In the genomic region with DNA sequence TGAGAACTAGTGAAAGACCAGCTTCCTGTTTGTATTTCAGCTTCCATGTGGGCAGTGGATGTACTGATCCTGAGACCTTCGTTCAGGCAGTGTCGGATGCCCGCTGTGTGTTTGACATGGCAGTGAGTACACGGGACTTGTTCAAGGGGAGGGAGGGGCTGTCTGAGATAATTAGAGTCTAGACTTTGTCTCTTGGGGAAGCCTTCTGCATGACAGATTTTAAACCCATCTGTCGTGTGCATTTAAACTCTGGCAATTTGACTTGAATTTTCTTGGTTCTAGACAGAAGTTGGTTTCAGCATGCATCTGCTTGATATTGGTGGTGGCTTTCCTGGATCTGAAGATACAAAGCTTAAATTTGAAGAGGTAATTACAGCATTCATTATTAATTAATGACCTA, we compare ENCODE assay signal across 23 mouse cellular contexts. TPM values are rescaled to one million over a fixed set of nuclear protein-coding genes. Genes with fewer than 3 reads are reported as not detected.
DNase-seq lines count a peak whose midpoint lies in the region; ATAC-seq and TF ChIP-seq lines count a peak whose summit lies in the region.
"Had no signal": no experiment of that assay in that cellular context is flagged by ENCODE, and none has a peak within 500 bp of the region (broad histone marks: within the 10 kb centered on the region; RNA-seq: fewer than 3 reads in every experiment).

No protein-coding gene starts in this region.

- peaks cover 61% of the 10 kb centered on the region for H3K36me3 ChIP-seq in liver, embryonic 13.5 days
- peaks cover 52% of the 10 kb centered on the region for H3K36me3 ChIP-seq in liver, postnatal 0 days (replicated peaks; ENCODE audit: insufficient read depth, low read length)
- H3K36me3 ChIP-seq in forebrain, postnatal 0 days (ENCODE audit: insufficient read depth): peaks cover 41% of the 10 kb centered on the region

- H3K27ac ChIP-seq in gastrocnemius, adult 2 months: peak overlapping the region; percentile 70
- H3K27ac ChIP-seq in liver, embryonic 13.5 days: peak overlapping the region; percentile 95; the same call in 1 of the 2 replicates
- no peak overlapping the region for H3K27ac ChIP-seq in liver, postnatal 0 days (ENCODE audit: low read depth)
- H3K27ac ChIP-seq in forebrain, postnatal 0 days (ENCODE audit: low read depth, low read length): 0 out of 2 replicates have a peak overlapping the region, but pooled peaks have one; percentile 15
- H3K27ac ChIP-seq: heart, embryonic 13.5 days; kidney, embryonic 15.5 days; left cerebral cortex, adult 2 months; limb, embryonic 12.5 days; neural tube, embryonic 12.5 days had no signal

- TF ChIP-seq CTCF in gastrocnemius, adult 2 months (IDR thresholded peaks at IDR 0.05): no peak
- TF ChIP-seq CTCF in liver, postnatal 0 days (IDR thresholded peaks at IDR 0.05; ENCODE audit: low read depth): no peak
- TF ChIP-seq CTCF in brain, embryonic 14.5 days (IDR thresholded peaks at IDR 0.05; ENCODE audit: borderline replicate concordance, extremely low read depth, insufficient read depth, insufficient read length): no peak
- no peak for TF ChIP-seq CTCF in forebrain, postnatal 0 days (IDR thresholded peaks at IDR 0.05; ENCODE audit: low read depth)

- WGBS in liver, embryonic 13.5 days (ENCODE audit: insufficient replicate concordance): 82% methylated on average over 5 of the region's 5 CpGs
- WGBS in liver, postnatal 0 days (ENCODE audit: insufficient replicate concordance): 80% methylated on average over 5 of the region's 5 CpGs
- WGBS in forebrain, postnatal 0 days: 30% methylated on average over 5 of the region's 5 CpGs

- H3K27me3 ChIP-seq in liver, embryonic 13.5 days: no peaks in the 10 kb centered on the region
- no peaks in the 10 kb centered on the region for H3K27me3 ChIP-seq in liver, postnatal 0 days (ENCODE audit: insufficient read depth, low read length)
- H3K27me3 ChIP-seq in forebrain, postnatal 0 days (ENCODE audit: insufficient read depth, low read length): no peaks in the 10 kb centered on the region
- H3K27me3 ChIP-seq: heart, embryonic 13.5 days; kidney, embryonic 15.5 days; limb, embryonic 12.5 days; neural tube, embryonic 12.5 days; Patski had no signal

- no peak overlapping the region for H3K9ac ChIP-seq in liver, embryonic 13.5 days
- no peak overlapping the region for H3K9ac ChIP-seq in liver, postnatal 0 days (replicated peaks)
- no peak overlapping the region for H3K9ac ChIP-seq in forebrain, postnatal 0 days
- H3K9ac ChIP-seq: heart, embryonic 13.5 days; kidney, embryonic 15.5 days; limb, embryonic 12.5 days; lung, embryonic 14.5 days; neural tube, embryonic 12.5 days had no signal

- ATAC-seq in liver, embryonic 13.5 days (ENCODE audit: low read depth): no peak
- no peak for ATAC-seq in liver, postnatal 0 days
- no peak for ATAC-seq in forebrain, postnatal 0 days
- ATAC-seq: activated CD4-positive, CD25-positive, alpha-beta regulatory T cell, adult 4 months; intestine, embryonic 16.5 days; Patski had no signal

- H3K4me2 ChIP-seq in liver, embryonic 13.5 days: peak overlapping the region; percentile 74
- no peak overlapping the region for H3K4me2 ChIP-seq in liver, postnatal 0 days (ENCODE audit: low read depth, low read length)
- no peak overlapping the region for H3K4me2 ChIP-seq in forebrain, postnatal 0 days (ENCODE audit: low read depth)
- H3K4me2 ChIP-seq: heart, embryonic 13.5 days; kidney, embryonic 15.5 days; limb, embryonic 12.5 days; lung, embryonic 14.5 days; neural tube, embryonic 12.5 days had no signal

- H3K9me3 ChIP-seq in liver, embryonic 13.5 days (replicated peaks): no peaks in the 10 kb centered on the region
- H3K9me3 ChIP-seq in liver, postnatal 0 days (ENCODE audit: low read length): no peaks in the 10 kb centered on the region
- H3K9me3 ChIP-seq in forebrain, postnatal 0 days (ENCODE audit: low read length): no peaks in the 10 kb centered on the region
- H3K9me3 ChIP-seq: heart, embryonic 13.5 days; kidney, embryonic 15.5 days; limb, embryonic 12.5 days; neural tube, embryonic 12.5 days had no signal

- intact Hi-C loops in gastrocnemius, adult 2 months (cut with DNase I): no loop called here
- intact Hi-C loops in heart, postnatal 10 days (cut with DNase I): no loop called here

- H3K4me3 ChIP-seq in gastrocnemius, adult 2 months: no peak overlapping the region
- peak overlapping the region; percentile 22; the same call in 1 of the 2 replicates for H3K4me3 ChIP-seq in liver, embryonic 13.5 days (replicated peaks)
- H3K4me3 ChIP-seq in liver, postnatal 0 days (ENCODE audit: low read depth, low read length): no peak overlapping the region
- H3K4me3 ChIP-seq in forebrain, postnatal 0 days (ENCODE audit: low read depth, low read length): no peak overlapping the region
- H3K4me3 ChIP-seq: heart, embryonic 13.5 days; kidney, embryonic 15.5 days; left cerebral cortex, adult 2 months; limb, embryonic 12.5 days; neural tube, embryonic 12.5 days had no signal

- TF ChIP-seq POLR2A in brain, embryonic 14.5 days (IDR thresholded peaks at IDR 0.05; ENCODE audit: borderline replicate concordance, extremely low read depth, insufficient read depth, insufficient read length, poor library complexity, severe bottlenecking): no peak

- H3K4me1 ChIP-seq in liver, embryonic 13.5 days (replicated peaks): peaks cover 62% of the 10 kb centered on the region
- H3K4me1 ChIP-seq in liver, postnatal 0 days (ENCODE audit: insufficient read depth): peaks cover 14% of the 10 kb centered on the region; the same call in 1 of the 2 replicates
- peaks cover 10% of the 10 kb centered on the region for H3K4me1 ChIP-seq in forebrain, postnatal 0 days (ENCODE audit: insufficient read depth)

- no peak for TF ChIP-seq EP300 in liver, postnatal 0 days (IDR thresholded peaks at IDR 0.05; ENCODE audit: low read depth)

- no peak for DNase-seq in gastrocnemius, adult 2 months
- DNase-seq in gastrocnemius, adult 18-20 months (ENCODE audit: low spot score): no peak
- no peak for DNase-seq in liver, embryonic 13.5 days
- no peak for DNase-seq in liver, postnatal 0 days
- DNase-seq in brain, embryonic 14.5 days (ENCODE audit: low read depth): peak; percentile 86
- DNase-seq in forebrain, postnatal 0 days: peak; percentile 81
- DNase-seq in heart, postnatal 10 days: no peak
- DNase-seq in adrenal gland, adult 18-20 months (ENCODE audit: low spot score in 2 of 2): no peak
- DNase-seq: adrenal gland, postnatal 36 days; cerebellum, postnatal 14 days; embryo, embryonic 11 days; heart, adult 11 months; heart, postnatal 4 days; lung, embryonic 14.5 days; thymus, postnatal 25 days had no signal

RNA-seq across cellular contexts. Expression of a gene that starts 3.9 kb away (rescaled TPM):
- 100 to 1,000 TPM in 1 of 2 experiments, 10 to 100 TPM in 1; 50.3 to 379 TPM for total RNA-seq in gastrocnemius, adult 2 months (2021)
- total RNA-seq in gastrocnemius, adult 18-20 months (2021): 100 to 1,000 TPM; 113 to 121 TPM
- polyA plus RNA-seq in liver, embryonic 13.5 days (2015; fragmentation: Nextera tagmentation; extraction: Ambion mirVana): 465 and 535 TPM in 2 replicates
- polyA plus RNA-seq in liver, postnatal 0 days (2015; fragmentation: Nextera tagmentation; extraction: Ambion mirVana): 158 and 161 TPM in 2 replicates
- 247 and 301 TPM in 2 replicates for polyA plus RNA-seq in brain, embryonic 14.5 days (2012; rRNA removed)
- 271 and 293 TPM in 2 replicates for total RNA-seq in forebrain, postnatal 0 days (2014; rRNA removed)
- polyA plus RNA-seq in forebrain, postnatal 0 days (2015; fragmentation: Nextera tagmentation; extraction: Ambion mirVana): 146 and 166 TPM in 2 replicates
- 10 to 100 TPM; 82.0 to 90.0 TPM for total RNA-seq in heart, postnatal 10 days (2021)
- total RNA-seq in adrenal gland, adult 18-20 months (2021): 100 to 1,000 TPM; 331 to 566 TPM

Comparison
In these comparisons a context has a peak if more than half of its experiments do, and no peak if none do; other contexts are left out.
1. DNase-seq: peak in brain, embryonic 14.5 days (single experiment) and forebrain, postnatal 0 days (single experiment); none in gastrocnemius, adult 2 months (single experiment), gastrocnemius, adult 18-20 months (single experiment), liver, embryonic 13.5 days (single experiment), liver, postnatal 0 days (single experiment), heart, postnatal 10 days (0 of 2) and adrenal gland, adult 18-20 months (0 of 2).